Mouse (Mus musculus): ENCODE data around the gene Caskin2.

- peak; percentile 86 for TF ChIP-seq POLR2A (IDR thresholded peaks at IDR 0.05; ENCODE audit: borderline replicate concordance, extremely low read depth, insufficient read depth, insufficient read length, poor library complexity, severe bottlenecking)
- TF ChIP-seq CTCF (IDR thresholded peaks at IDR 0.05; ENCODE audit: borderline replicate concordance, extremely low read depth, insufficient read depth, insufficient read length), result no peak
Measured at GRCm38 (mm10) chr11:115814605-115815450, 1.4 kb upstream of the Caskin2 start, which contains the start of gene Tsen54.

Data from brain, embryonic 14.5 days (tissue).